Mouse (Mus musculus) liver, adult (tissue): ENCODE measurements around the gene Atxn7l3b.

Source experiments
- GATA4 ChIP-seq: IDR thresholded peaks from 2 replicates; pipeline ENCODE4 v1.6.1; 2014; ENCODE audit warnings: mild to moderate bottlenecking, low read length; ENCODE audit not compliant: insufficient replicate concordance

The Atxn7l3b gene

GRCm38 (mm10) chr10:112884064-112884463, 44.7 kb downstream of the Atxn7l3b start:
- no peak for TF ChIP-seq GATA4

GRCm38 (mm10) chr10:112883688-112884004, 45.2 kb downstream of the Atxn7l3b start:
- no peak for TF ChIP-seq GATA4

DNA sequence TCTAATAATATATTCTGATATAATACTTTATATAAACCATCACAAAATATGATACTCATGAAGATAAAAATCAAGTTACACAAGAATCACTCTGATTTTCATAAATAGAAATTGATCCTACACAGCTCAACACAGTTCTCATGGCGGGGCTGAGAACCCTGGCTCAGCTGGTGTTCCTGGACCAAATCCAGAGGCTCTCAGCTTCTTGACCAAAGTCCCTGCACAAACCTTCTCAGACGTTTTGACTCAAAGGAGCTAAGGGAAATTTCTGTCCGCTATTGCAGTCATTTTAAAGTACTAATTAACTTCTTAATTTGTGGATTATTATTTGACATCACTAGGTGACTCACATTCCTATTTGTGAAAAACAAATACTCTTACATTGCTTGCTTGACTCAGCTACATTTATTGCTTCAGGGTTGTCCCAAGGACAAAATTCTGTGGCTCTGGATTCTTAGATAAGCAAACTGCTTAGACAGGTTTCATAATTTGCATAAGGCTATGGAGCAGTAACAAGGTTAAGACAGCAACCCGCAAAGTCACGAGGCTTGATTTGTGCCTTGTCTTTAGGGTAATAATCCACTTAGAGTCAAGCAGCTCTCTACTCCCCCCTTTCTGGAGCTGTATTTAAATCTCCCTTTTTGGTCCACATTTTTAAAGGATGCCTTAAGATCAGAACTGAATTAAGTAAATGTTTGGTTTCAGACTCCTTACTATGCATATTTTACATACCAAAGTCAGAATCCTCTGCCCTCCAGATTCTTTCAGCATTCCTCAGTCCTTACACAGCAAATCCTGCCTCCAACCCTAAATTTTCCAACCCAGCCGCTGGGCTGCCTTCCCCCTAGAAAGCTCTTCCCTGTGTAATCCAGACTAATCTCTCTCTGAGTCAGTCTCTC, 45.8 kb downstream of the Atxn7l3b start:
- no peak for TF ChIP-seq GATA4

- no peak for TF ChIP-seq GATA4
Measured at GRCm38 (mm10) chr10:112882149-112882548, 46.7 kb downstream of the Atxn7l3b start.

GRCm38 (mm10) chr10:112876655-112877393, 52.0 kb downstream of the Atxn7l3b start:
- TF ChIP-seq GATA4: no peak
